Mouse (Mus musculus): ENCODE data around the gene Thrb.

DNA sequence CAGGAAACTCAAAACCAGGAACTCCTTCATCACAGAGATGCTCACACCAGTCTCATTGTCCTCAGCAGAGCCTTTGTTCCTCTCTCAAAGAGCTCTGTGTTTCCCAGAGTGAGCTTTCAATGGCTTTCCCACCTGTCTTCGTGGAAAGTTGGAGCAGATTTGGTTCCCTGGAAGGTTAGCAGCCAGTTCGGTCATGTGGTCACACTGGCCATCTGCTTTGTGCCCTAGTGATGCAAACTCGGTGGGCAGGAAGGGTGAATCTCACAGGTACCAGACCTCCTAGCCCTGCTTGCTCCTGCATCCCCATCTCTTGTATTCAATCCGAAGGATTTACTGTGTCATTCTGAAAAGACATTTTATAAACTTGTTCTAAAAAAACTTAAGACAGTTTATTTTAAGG, 151.0 kb downstream of the Thrb start:
- TF ChIP-seq EP300 (IDR thresholded peaks at IDR 0.05; ENCODE audit: low read depth) (no peak), CTCF (IDR thresholded peaks at IDR 0.05; ENCODE audit: low read depth) (no peak)

All from liver, embryonic 14.5 days (tissue).